ENCODE assay signal across 10 mouse cellular contexts in genomic region chr8:75064790-75065189, GRCm38 (mm10).
"Had no signal": no experiment of that assay in that cellular context is flagged by ENCODE, and none has a peak within 500 bp of the region (broad histone marks: within the 10 kb centered on the region; RNA-seq: fewer than 3 reads in every experiment).

No protein-coding gene starts in this region.

- H3K9me3 ChIP-seq: limb, embryonic 12.5 days; liver, embryonic 13.5 days; lung, embryonic 15.5 days; midbrain, embryonic 13.5 days had no signal

- H3K27ac ChIP-seq: layer of hippocampus, adult 2 months; limb, embryonic 12.5 days; liver, embryonic 13.5 days; lung, embryonic 15.5 days; midbrain, embryonic 13.5 days had no signal

- H3K9ac ChIP-seq: limb, embryonic 12.5 days; liver, embryonic 13.5 days; liver, postnatal 0 days; lung, embryonic 15.5 days; midbrain, embryonic 13.5 days had no signal

- ATAC-seq: liver, postnatal 0 days; midbrain, embryonic 13.5 days had no signal

- H3K4me2 ChIP-seq: limb, embryonic 12.5 days; liver, embryonic 13.5 days; lung, embryonic 15.5 days; midbrain, embryonic 13.5 days had no signal

- H3K36me3 ChIP-seq: lung, embryonic 15.5 days had no signal

- DNase-seq: kidney, postnatal 10 days; kidney, postnatal 4 days; liver; liver, embryonic 13.5 days; liver, postnatal 0 days; thymus, postnatal 4 days had no signal

- H3K4me3 ChIP-seq: layer of hippocampus, adult 2 months; limb, embryonic 12.5 days; liver, embryonic 13.5 days; lung, embryonic 15.5 days; midbrain, embryonic 13.5 days had no signal

- H3K27me3 ChIP-seq: limb, embryonic 12.5 days; liver, embryonic 13.5 days; lung, embryonic 15.5 days; midbrain, embryonic 13.5 days had no signal

- H3K4me1 ChIP-seq: limb, embryonic 12.5 days; liver, embryonic 13.5 days; lung, embryonic 15.5 days; midbrain, embryonic 13.5 days had no signal
